9 mouse cellular contexts compared by ENCODE assay signal in the genomic region with DNA sequence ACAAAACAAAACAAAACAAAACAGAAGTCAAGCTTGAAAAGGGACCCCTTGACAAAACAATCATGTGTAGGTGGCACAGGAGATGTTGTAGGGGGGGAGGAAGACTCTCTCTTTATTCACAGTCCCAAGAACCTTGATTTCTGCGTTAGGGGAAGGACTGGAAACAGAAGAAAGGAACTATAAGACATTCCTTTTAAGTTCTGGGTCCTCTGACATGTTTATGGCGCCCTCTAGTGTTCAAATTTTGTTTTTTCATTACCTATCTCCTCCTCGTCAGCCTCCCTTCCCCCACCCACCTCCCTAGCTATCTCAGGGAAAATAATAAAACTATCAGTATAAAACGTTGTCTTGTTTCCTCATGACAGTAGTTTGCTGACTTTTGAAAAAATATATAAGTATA. TPM values are rescaled to one million over a fixed set of nuclear protein-coding genes. Genes with fewer than 3 reads are reported as not detected.
A peak's percentile ranks its signal among the peaks of the same experiment; 100 is the strongest.
DNase-seq lines count a peak whose midpoint lies in the region; ATAC-seq and TF ChIP-seq lines count a peak whose summit lies in the region.
"Had no signal": no experiment of that assay in that cellular context is flagged by ENCODE, and none has a peak within 500 bp of the region (broad histone marks: within the 10 kb centered on the region; RNA-seq: fewer than 3 reads in every experiment).

No protein-coding gene starts in this region.

- no peak for ATAC-seq in midbrain, embryonic 14.5 days (ENCODE audit: low FRiP score, low TSS enrichment)

- H3K9me3 ChIP-seq in midbrain, embryonic 14.5 days (ENCODE audit: control insufficient read depth, low read length): no peaks in the 10 kb centered on the region

- TF ChIP-seq POLR2A in liver, adult 2 months (IDR thresholded peaks at IDR 0.05; ENCODE audit: extremely low read depth, insufficient read depth, low read length): no peak

- no peaks in the 10 kb centered on the region for H3K79me2 ChIP-seq in liver, adult 2 months (ENCODE audit: control insufficient read depth, insufficient read depth, low read length)

- TF ChIP-seq CTCF in liver, adult 2 months (IDR thresholded peaks at IDR 0.05; ENCODE audit: low read depth, low read length): peak; percentile 27

- no peaks in the 10 kb centered on the region for H3K36me3 ChIP-seq in liver, adult 2 months (ENCODE audit: control insufficient read depth, insufficient read depth, low read length)
- no peaks in the 10 kb centered on the region for H3K36me3 ChIP-seq in midbrain, embryonic 14.5 days (ENCODE audit: control insufficient read depth, insufficient read depth, low read length)

- WGBS in liver, adult 2 months: 2% methylated on average over 4 of the region's 4 CpGs
- 0% methylated on average over 4 of the region's 4 CpGs for WGBS in midbrain, embryonic 14.5 days

- no peak overlapping the region for H3K4me2 ChIP-seq in midbrain, embryonic 14.5 days (ENCODE audit: low read length)

- no peak overlapping the region for H3K27ac ChIP-seq in liver, adult 2 months (replicated peaks; ENCODE audit: insufficient read depth, low read depth, low read length)
- H3K27ac ChIP-seq in midbrain, embryonic 14.5 days (replicated peaks; ENCODE audit: low read depth, low read length): no peak overlapping the region

- H3K9ac ChIP-seq in liver, adult 2 months (ENCODE audit: low read depth, low read length): no peak overlapping the region
- H3K9ac ChIP-seq in midbrain, embryonic 14.5 days (replicated peaks; ENCODE audit: low read length): no peak overlapping the region

- no peak overlapping the region for H3K4me3 ChIP-seq in liver, adult 2 months (ENCODE audit: insufficient read depth, low read depth, low read length)
- no peak overlapping the region for H3K4me3 ChIP-seq in midbrain, embryonic 14.5 days (replicated peaks; ENCODE audit: low read depth, low read length)

- no peaks in the 10 kb centered on the region for H3K27me3 ChIP-seq in liver, adult 2 months (ENCODE audit: control insufficient read depth, insufficient read depth, low read length)
- no peaks in the 10 kb centered on the region for H3K27me3 ChIP-seq in midbrain, embryonic 14.5 days (ENCODE audit: control insufficient read depth, insufficient read depth, low read length)

- DNase-seq in adrenal gland, postnatal 14 days: peak; percentile 24
- no peak for DNase-seq in adrenal gland, adult 18-20 months (ENCODE audit: low spot score in 2 of 2)
- DNase-seq in liver, adult 2 months (ENCODE audit: extremely low read depth, low read depth, low spot score): peak; percentile 43
- DNase-seq in liver: no peak
- peak; percentile 29 for DNase-seq in c-Kit-positive CD71-negative TER-119-negative erythroid progenitor cells, embryonic 14.5 days (ENCODE audit: low read depth)
- peak; percentile 93 for DNase-seq in induced T-regulatory cell, adult 2 months (ENCODE audit: low read depth)
- DNase-seq in midbrain, embryonic 14.5 days: peak; percentile 89
- DNase-seq in frontal cortex, postnatal 14 days (ENCODE audit: low spot score in 2 of 2): no peak

- no peaks in the 10 kb centered on the region for H3K4me1 ChIP-seq in liver, adult 2 months (ENCODE audit: control insufficient read depth, insufficient read depth, low read length)
- no peaks in the 10 kb centered on the region for H3K4me1 ChIP-seq in midbrain, embryonic 14.5 days (ENCODE audit: control insufficient read depth, insufficient read depth, low read length)

RNA-seq across cellular contexts. Expression of a gene that starts 42.1 kb away (rescaled TPM):
- total RNA-seq in adrenal gland, postnatal 14 days (2021): 0.22 TPM in 1 of 2 replicates, not detected in the other
- under 1 TPM; 0.42 to 0.99 TPM for total RNA-seq in adrenal gland, adult 18-20 months (2021)
- 0.34 and 1.0 TPM in 2 replicates for total RNA-seq in liver, adult 2 months (2014; rRNA removed)
- polyA plus RNA-seq in liver, adult 2 months (2012; rRNA removed): 0.27 and 0.49 TPM in 2 replicates
- not detected in 2 replicates for polyA plus RNA-seq in midbrain, embryonic 14.5 days (2014; fragmentation: Nextera tagmentation; extraction: Ambion mirVana)
- total RNA-seq: left cerebral cortex, postnatal 10 days had no signal

Comparison
In these comparisons a context has a peak if more than half of its experiments do, and no peak if none do; other contexts are left out.
1. DNase-seq: peak in adrenal gland, postnatal 14 days (single experiment), liver, adult 2 months (single experiment), c-Kit-positive CD71-negative TER-119-negative erythroid progenitor cells, embryonic 14.5 days (single experiment), induced T-regulatory cell, adult 2 months (single experiment) and midbrain, embryonic 14.5 days (single experiment); none in adrenal gland, adult 18-20 months (0 of 2), liver (single experiment) and frontal cortex, postnatal 14 days (0 of 2).